Mouse (Mus musculus) left cerebral cortex, postnatal 36 days (tissue): Measurements from ENCODE around the gene Kcnb1. TPM values are rescaled to one million over a fixed set of nuclear protein-coding genes. Genes with fewer than 3 reads are reported as not detected.

Source experiments
- DNase-seq, 2 experiments: peaks; one replicate each; pipeline ENCODE4 v3.0.0; 2021 to 2022; ENCODE audit warnings: low spot score in 2 of 2, mixed read lengths in 1 of 2
- intact Hi-C: fragments of 180-260 bp; cut with DNase I; formaldehyde crosslinking; loops from one replicate; pipeline ENCODE4 v1.15.1; 2025
- total RNA-seq, 2 experiments: library from RNA; stranded (reverse); gene quantifications; 2 replicates each; pipeline ENCODE4 v1.2.3; 2021

Gene Kcnb1
- total RNA-seq, 2 experiments from 2014 or later: 217 to 219 TPM

GRCm38 (mm10) chr2:167139801-167140269, 50.1 kb downstream of the Kcnb1 start:
- intact Hi-C loops: loop anchor here (5.0 kb wide), 1 partner anchor 47 kb away; no protein-coding TSS in a partner anchor
- peak; percentile 62 to 69 for DNase-seq

- intact Hi-C loops: loop anchor here (5.0 kb wide), 1 partner anchor 49 kb away; no protein-coding TSS in a partner anchor
- no peak for DNase-seq
Measured at GRCm38 (mm10) chr2:167138611-167139010, 51.3 kb downstream of the Kcnb1 start.

DNA sequence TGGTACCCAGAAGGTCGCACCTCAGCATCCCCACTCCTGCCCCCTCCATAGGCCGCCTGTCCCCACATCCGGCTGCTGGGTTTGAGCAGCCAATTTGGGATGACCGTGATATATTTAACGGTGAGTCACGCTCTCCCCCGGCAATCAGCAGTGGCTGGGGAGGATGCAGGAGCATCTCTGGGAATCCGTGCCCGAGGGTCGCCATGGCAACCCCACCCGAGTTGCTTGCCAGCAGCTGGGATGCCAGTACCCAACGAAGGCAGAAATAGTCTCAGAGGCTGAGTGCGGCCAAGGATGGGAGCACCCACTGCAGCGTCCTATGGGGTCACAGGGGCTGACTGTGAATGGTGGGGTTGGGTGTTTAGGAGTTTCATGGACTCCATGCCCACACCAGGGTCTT, 53.0 kb downstream of the Kcnb1 start:
- peak; percentile 91 to 92 for DNase-seq
- intact Hi-C loops: loop anchor here (5.0 kb wide), 1 partner anchor 50 kb away; no protein-coding TSS in a partner anchor

GRCm38 (mm10) chr2:167132041-167132440, 57.9 kb downstream of the Kcnb1 start:
- intact Hi-C loops: no loop called here
- DNase-seq: no peak

DNA sequence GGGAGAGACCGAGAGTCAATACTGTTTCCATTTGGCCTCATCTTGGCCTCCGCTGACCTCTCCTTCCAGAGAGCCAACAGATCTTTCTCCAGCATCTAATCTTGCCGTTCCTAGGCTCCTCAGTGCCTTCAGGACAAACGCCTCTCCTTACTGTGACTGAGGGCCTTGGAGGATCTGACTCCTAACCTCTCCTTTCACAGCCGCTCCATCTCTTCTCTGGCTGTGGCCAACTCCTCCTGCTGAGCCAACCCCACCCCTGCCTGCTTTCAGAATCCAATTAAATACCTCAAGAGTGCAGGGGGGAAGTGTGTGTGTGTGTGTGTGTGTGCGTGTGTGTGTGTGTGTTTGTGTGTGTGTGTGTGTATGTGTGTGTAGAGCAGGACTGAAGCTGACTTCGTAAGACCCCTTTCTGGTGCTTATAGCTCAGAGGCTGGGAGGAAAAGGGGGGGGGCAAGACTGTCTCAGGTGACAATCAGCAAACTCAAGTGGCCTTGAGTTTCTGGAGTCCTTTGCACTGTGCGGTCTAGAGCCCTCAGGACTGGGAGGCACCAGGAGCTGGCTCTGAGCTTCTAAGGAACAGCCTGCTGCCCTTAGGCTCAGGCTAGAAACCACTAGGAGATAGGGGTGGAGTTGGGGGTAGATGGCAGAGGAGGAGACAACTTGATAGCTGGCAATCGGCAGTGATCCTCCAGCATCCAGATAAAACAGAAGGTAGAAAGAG, 59.7 kb downstream of the Kcnb1 start:
- no peak for DNase-seq
- intact Hi-C loops: no loop called here

DNA sequence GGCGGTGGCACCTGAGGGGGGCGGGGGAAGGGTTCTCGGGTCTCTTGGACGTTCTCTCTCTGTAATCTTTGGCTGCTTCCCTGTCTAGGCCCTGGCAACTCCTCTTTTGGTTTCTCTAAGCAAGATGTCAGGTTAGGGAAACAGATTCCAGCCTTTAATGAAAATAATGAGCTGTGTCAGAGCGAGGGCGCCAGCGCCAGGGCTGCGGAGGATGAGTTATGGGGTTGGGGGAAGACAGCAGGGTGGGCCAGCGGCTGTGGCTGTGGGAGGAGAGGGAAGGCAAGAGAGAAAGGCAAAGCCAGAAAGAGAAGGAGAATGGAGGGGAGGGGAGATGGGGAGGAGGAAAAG, 60.4 kb downstream of the Kcnb1 start:
- intact Hi-C loops: no loop called here
- no peak for DNase-seq

DNA sequence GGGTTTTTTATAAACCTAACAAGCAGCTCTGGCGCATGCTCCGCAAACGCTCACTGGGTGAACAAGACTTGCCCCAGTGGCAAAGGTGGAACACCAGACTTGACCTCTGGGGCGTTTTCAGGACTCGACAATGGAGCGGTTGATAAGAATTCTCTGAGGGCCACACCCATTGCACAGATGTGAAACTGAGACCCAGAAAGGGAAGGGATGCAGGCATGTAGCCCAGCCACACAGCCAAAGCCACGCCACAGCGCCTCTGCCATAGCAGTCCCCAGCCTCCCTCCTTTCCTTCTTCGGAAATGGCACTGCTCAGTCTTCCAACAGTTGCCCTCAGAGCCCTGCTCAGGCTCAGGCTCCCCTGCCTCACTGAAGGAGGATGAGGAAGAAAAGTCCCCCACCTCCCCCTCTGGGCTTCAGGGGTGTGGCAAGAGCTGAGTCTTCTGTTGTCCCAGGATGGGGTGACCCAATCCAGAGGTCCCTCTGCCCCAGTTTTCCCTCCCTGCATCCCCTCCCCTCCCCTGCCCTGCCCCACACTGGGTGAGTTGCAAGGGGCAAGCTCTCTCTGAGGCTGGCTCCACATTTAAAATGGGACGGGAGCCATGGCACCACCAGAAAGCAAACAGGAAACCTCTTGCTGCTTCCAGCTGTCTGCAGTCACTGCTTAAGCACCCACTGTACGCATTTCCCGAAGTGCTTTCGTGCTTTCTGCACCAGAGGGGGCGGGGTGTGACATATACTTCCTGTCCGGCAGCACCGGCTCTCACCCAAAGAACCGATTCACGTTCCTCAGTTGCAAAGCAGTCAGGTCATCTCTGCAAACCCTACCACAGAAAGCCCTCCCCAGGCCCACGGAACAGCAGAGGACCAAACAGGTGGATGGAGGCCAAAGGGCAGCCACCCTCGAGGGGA, 61.0 kb downstream of the Kcnb1 start:
- DNase-seq: no peak
- intact Hi-C loops: no loop called here

GRCm38 (mm10) chr2:167127404-167127803, 62.6 kb downstream of the Kcnb1 start:
- intact Hi-C loops: no loop called here
- no peak for DNase-seq

- intact Hi-C loops: no loop called here
- no peak for DNase-seq
Measured at GRCm38 (mm10) chr2:167125781-167126180, 64.2 kb downstream of the Kcnb1 start.

DNA sequence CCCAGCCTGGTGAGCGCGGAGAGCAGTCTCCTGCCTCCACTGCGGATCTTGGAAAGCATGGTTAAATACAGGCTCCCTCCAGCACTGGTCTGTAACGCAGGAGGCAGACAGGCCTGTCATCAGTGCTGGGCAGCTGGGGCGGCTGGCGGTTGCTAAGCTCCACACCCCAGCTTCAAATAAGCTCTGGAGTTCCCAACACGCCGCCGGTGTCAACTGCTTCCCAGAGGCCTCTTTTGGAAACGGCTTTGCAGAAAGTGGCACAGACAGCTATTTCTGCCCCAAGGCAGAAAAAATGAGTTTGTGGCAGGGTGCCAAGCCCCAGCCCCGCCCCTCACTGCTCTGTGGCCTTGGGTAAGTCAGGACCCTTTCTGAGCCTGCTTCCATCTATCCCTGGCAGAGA, 66.0 kb downstream of the Kcnb1 start:
- intact Hi-C loops: no loop called here
- peak; percentile 63 to 69 for DNase-seq

DNA sequence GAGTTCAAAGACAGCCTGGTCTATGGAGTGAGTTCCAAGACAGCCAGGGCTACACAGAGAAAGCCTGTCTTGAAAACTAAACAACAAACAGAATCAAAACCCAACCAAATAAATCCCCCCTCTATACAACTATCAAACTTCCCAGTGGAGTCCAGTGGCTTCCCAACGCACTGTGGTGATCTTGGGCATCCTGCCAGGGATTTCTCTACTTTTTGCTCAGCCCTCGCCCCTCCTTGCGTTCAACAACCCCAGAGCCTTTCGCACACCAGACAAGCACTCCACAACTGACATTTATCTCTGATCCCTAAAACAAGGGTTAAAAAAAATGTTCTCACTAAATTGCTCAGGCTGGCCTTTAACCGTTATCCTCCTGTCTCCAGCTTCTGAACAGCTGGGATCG, 67.2 kb downstream of the Kcnb1 start:
- intact Hi-C loops: no loop called here
- DNase-seq: no peak

DNA sequence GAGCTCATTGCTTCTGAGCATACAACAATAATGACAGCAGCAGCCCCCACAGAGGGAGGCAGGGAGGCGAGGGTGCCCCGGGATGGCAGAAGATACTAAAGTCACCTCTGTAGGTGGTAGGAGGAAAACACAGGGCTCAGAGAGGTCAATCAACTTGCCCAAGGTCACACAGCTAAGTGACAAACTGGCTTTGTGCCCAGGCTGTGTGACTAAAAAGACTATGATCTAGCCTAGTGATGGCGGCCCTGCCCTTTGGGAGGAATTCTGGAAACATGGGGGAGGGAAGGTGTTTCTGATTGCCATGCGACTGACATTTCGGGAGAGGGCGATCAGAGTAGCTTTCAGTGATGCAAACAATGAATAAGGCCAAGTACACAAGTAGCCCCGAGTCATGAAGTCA, 68.0 kb downstream of the Kcnb1 start:
- no peak for DNase-seq
- intact Hi-C loops: no loop called here

GRCm38 (mm10) chr2:167121228-167121627, 68.7 kb downstream of the Kcnb1 start:
- intact Hi-C loops: no loop called here
- no peak for DNase-seq

GRCm38 (mm10) chr2:167120186-167120830, 69.6 kb downstream of the Kcnb1 start:
- intact Hi-C loops: no loop called here
- no peak for DNase-seq

- intact Hi-C loops: no loop called here
- no peak for DNase-seq
Measured at GRCm38 (mm10) chr2:167118046-167118445, 71.9 kb downstream of the Kcnb1 start.

- peak; percentile 81 to 83 for DNase-seq
- intact Hi-C loops: loop anchor here (1.0 to 2.0 kb wide), 2 partner anchors 78 to 107 kb away; partner anchors contain the start of gene Kcnb1
Measured at GRCm38 (mm10) chr2:167112737-167113136, 77.2 kb downstream of the Kcnb1 start.

GRCm38 (mm10) chr2:167112259-167112658, 77.7 kb downstream of the Kcnb1 start:
- DNase-seq: no peak
- intact Hi-C loops: loop anchor here (1.0 to 2.0 kb wide), 2 partner anchors 79 to 107 kb away; partner anchors contain the start of gene Kcnb1

- intact Hi-C loops: no loop called here
- no peak for DNase-seq
Measured at GRCm38 (mm10) chr2:167109506-167109905, 80.4 kb downstream of the Kcnb1 start.

- no peak for DNase-seq
- intact Hi-C loops: no loop called here
Measured at GRCm38 (mm10) chr2:167103546-167103945, 86.4 kb downstream of the Kcnb1 start.
